Mouse (Mus musculus): ENCODE measurements around the gene Hyou1. TPM values are rescaled to one million over a fixed set of nuclear protein-coding genes. Genes with fewer than 3 reads are reported as not detected.

The Hyou1 gene
- polyA plus RNA-seq, 1 experiment from 2014 or later: 22.1 TPM

DNA sequence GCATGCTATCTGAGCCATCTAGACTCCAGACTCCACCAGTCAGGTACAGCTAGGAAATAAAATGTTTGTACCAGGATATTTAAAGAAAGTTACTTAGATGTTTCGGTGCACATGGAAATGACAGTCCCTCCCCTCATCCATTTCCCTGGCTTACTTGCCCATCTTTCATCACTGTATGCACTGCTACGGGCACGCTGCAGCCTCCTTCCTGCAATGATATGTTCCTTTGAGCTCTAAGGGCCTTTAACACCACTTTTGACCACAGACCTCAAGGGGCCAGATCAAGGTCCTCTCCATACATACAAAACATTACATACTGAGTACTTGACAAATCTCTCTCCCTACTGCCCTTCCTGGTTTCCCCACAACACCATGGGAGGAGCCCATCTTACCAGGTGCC, 42.3 kb upstream of the Hyou1 start:
- Histone ChIP-seq H3K9me3 (ENCODE audit: control insufficient read depth, low read depth, low read length) (no peaks in the 10 kb centered on the region), H3K9ac (replicated peaks; ENCODE audit: low read depth, low read length) (0 out of 2 replicates have a peak overlapping the region, but pooled peaks have one; percentile 98), H3K27ac (ENCODE audit: low read length) (no peak overlapping the region), H3K36me3 (ENCODE audit: control insufficient read depth, insufficient read depth, low read length) (peaks cover 42% of the 10 kb centered on the region), H3K27me3 (ENCODE audit: control insufficient read depth, insufficient read depth, low read length) (no peaks in the 10 kb centered on the region), H3K4me2 (replicated peaks; ENCODE audit: low read depth, low read length) (peak overlapping the region; percentile 72), H3K4me3 (ENCODE audit: low read depth, low read length) (peak overlapping the region; percentile 83), H3K4me1 (ENCODE audit: control insufficient read depth, insufficient read depth, low read length) (peaks cover 14% of the 10 kb centered on the region)
- no peak for ATAC-seq (ENCODE audit: insufficient number of reproducible peaks, insufficient read depth, low FRiP score, low read depth)
- 63% methylated on average over 3 of the region's 3 CpGs for WGBS

DNA sequence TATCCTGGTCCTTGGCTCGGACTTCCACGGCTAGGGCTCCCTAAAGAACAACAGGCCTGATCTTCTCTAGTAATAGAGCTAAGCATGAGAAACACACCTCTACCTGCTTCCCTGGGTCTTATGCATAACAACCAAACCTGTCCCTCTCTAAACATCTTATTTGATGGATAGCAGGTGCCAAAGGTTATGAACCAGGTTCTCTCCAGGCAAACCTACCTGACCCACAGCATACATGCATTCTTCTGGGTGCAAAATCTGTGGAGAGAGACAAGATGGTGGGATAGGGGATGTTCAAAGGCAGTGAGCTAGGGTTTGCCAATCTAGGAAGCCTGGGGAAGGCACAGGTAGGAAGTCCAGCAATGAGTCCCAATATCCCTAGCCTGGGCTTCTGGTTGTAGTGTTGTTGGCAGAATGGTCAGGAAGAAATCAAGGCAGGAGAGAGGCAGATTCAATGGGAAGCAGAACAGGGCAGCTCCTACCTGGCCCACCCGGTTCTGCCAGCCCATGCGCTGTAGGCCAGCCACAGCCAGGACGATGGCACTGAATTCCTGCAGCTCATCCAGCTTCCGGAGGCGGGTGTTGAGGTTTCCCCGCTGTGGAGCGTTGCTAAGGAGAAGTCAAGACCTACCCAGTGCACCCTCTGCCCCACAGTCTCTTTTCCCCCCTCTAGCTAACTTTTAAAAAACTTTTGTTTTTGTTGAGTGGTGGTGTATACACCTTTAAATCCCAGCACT, 41.7 kb upstream of the Hyou1 start:
- no peak for ATAC-seq (ENCODE audit: insufficient number of reproducible peaks, insufficient read depth, low FRiP score, low read depth)
- H3K4me2 ChIP-seq (replicated peaks; ENCODE audit: low read depth, low read length): peak overlapping the region; percentile 72
- no peaks in the 10 kb centered on the region for H3K9me3 ChIP-seq (ENCODE audit: control insufficient read depth, low read depth, low read length)
- H3K27me3 ChIP-seq (ENCODE audit: control insufficient read depth, insufficient read depth, low read length): no peaks in the 10 kb centered on the region
- H3K9ac ChIP-seq (replicated peaks; ENCODE audit: low read depth, low read length): no peak overlapping the region; the same call in 1 of the 2 replicates
- peak overlapping the region; percentile 11; the same call in 1 of the 2 replicates for H3K4me3 ChIP-seq (ENCODE audit: low read depth, low read length)
- peaks cover 38% of the 10 kb centered on the region for H3K36me3 ChIP-seq (ENCODE audit: control insufficient read depth, insufficient read depth, low read length)
- 74% methylated on average over 9 of the region's 9 CpGs for WGBS
- no peak overlapping the region for H3K27ac ChIP-seq (ENCODE audit: low read length)
- peaks cover 14% of the 10 kb centered on the region for H3K4me1 ChIP-seq (ENCODE audit: control insufficient read depth, insufficient read depth, low read length)

GRCm38 (mm10) chr9:44338574-44338973, 40.7 kb upstream of the Hyou1 start:
- no peak overlapping the region for H3K27ac ChIP-seq (ENCODE audit: low read length)
- H3K4me2 ChIP-seq (replicated peaks; ENCODE audit: low read depth, low read length): no peak overlapping the region

DNA sequence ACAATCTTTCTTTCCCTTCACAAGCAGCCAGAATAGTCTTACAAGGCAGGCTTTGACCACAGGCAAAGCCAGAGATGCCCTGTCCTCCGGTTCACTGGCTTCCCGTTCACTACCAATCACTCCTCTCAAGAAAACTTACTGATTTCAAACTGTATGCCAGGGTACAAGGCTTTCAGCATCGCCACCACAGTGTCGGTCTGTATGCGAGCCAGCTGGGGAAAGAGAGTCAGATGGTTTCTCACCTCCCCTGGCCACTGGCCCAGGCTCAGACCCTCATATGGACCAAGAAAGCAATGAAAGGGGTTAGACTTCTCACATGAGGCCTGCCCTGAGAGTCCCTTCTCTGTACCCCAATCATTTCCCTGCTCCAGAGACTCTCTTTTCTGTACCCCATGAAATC, 37.8 kb upstream of the Hyou1 start:
- H3K27ac ChIP-seq (ENCODE audit: low read length): no peak overlapping the region
- no peak overlapping the region for H3K4me2 ChIP-seq (replicated peaks; ENCODE audit: low read depth, low read length)
- H3K9ac ChIP-seq (replicated peaks; ENCODE audit: low read depth, low read length): no peak overlapping the region
- no peak overlapping the region for H3K4me3 ChIP-seq (ENCODE audit: low read depth, low read length)
- H3K9me3 ChIP-seq (ENCODE audit: control insufficient read depth, low read depth, low read length): no peaks in the 10 kb centered on the region
- H3K4me1 ChIP-seq (ENCODE audit: control insufficient read depth, insufficient read depth, low read length): peaks cover 19% of the 10 kb centered on the region
- peaks cover 26% of the 10 kb centered on the region for H3K36me3 ChIP-seq (ENCODE audit: control insufficient read depth, insufficient read depth, low read length)
- H3K27me3 ChIP-seq (ENCODE audit: control insufficient read depth, insufficient read depth, low read length): no peaks in the 10 kb centered on the region
- WGBS: 91% methylated on average over 5 of the region's 5 CpGs
- ATAC-seq (ENCODE audit: insufficient number of reproducible peaks, insufficient read depth, low FRiP score, low read depth): no peak

More at GRCm38 (mm10) chr9:44338574-44338973, 40.7 kb upstream of the Hyou1 start:
- Histone ChIP-seq H3K27me3 (ENCODE audit: control insufficient read depth, insufficient read depth, low read length) (no peaks in the 10 kb centered on the region), H3K4me1 (ENCODE audit: control insufficient read depth, insufficient read depth, low read length) (peaks cover 20% of the 10 kb centered on the region), H3K9ac (replicated peaks; ENCODE audit: low read depth, low read length) (no peak overlapping the region), H3K4me3 (ENCODE audit: low read depth, low read length) (no peak overlapping the region), H3K36me3 (ENCODE audit: control insufficient read depth, insufficient read depth, low read length) (peaks cover 29% of the 10 kb centered on the region), H3K9me3 (ENCODE audit: control insufficient read depth, low read depth, low read length) (no peaks in the 10 kb centered on the region)
- WGBS: 85% methylated on average over 5 of the region's 5 CpGs
- no peak for ATAC-seq (ENCODE audit: insufficient number of reproducible peaks, insufficient read depth, low FRiP score, low read depth)

DNA sequence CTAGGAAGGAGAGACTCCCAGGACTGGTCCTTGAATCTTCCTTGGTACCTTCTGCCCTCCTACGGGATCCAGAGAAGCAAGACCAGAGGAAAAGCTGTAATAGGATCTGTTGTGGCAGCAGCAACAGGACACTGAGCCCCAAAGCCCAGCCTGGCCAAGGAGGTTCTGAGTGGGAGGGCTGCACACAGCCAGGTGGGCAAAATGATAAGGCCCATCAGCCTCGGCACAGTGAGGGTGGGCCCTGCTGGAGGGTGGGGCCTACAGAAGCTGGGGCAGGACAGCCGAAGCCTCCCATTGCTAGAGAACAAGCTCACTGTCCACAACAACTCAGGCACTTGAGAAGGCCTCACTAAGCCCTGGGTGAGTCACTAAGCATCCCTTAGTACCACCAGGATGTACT, 37.1 kb upstream of the Hyou1 start:
- Histone ChIP-seq H3K9me3 (ENCODE audit: control insufficient read depth, low read depth, low read length) (no peaks in the 10 kb centered on the region), H3K27ac (ENCODE audit: low read length) (no peak overlapping the region), H3K27me3 (ENCODE audit: control insufficient read depth, insufficient read depth, low read length) (no peaks in the 10 kb centered on the region), H3K4me1 (ENCODE audit: control insufficient read depth, insufficient read depth, low read length) (peaks cover 12% of the 10 kb centered on the region), H3K9ac (replicated peaks; ENCODE audit: low read depth, low read length) (no peak overlapping the region), H3K4me2 (replicated peaks; ENCODE audit: low read depth, low read length) (0 out of 2 replicates have a peak overlapping the region, but pooled peaks have one; percentile 83), H3K36me3 (ENCODE audit: control insufficient read depth, insufficient read depth, low read length) (peaks cover 21% of the 10 kb centered on the region), H3K4me3 (ENCODE audit: low read depth, low read length) (no peak overlapping the region)
- peak; percentile 34; the same call in 1 of the 2 replicates for ATAC-seq (ENCODE audit: insufficient number of reproducible peaks, insufficient read depth, low FRiP score, low read depth)
- WGBS: 65% methylated on average over 3 of the region's 3 CpGs

- H3K27me3 ChIP-seq (ENCODE audit: control insufficient read depth, insufficient read depth, low read length): no peaks in the 10 kb centered on the region
- no peak for ATAC-seq (ENCODE audit: insufficient number of reproducible peaks, insufficient read depth, low FRiP score, low read depth)
- WGBS: 74% methylated on average over 1 of the region's 1 CpGs
- H3K4me3 ChIP-seq (ENCODE audit: low read depth, low read length): peak overlapping the region; percentile 73
- H3K27ac ChIP-seq (ENCODE audit: low read length): peak overlapping the region; percentile 96; the same call in 1 of the 2 replicates
- H3K4me1 ChIP-seq (ENCODE audit: control insufficient read depth, insufficient read depth, low read length): peaks cover 8% of the 10 kb centered on the region; the same call in 1 of the 2 replicates
- peak overlapping the region; percentile 83 for H3K4me2 ChIP-seq (replicated peaks; ENCODE audit: low read depth, low read length)
- H3K9me3 ChIP-seq (ENCODE audit: control insufficient read depth, low read depth, low read length): no peaks in the 10 kb centered on the region
- peaks cover 16% of the 10 kb centered on the region for H3K36me3 ChIP-seq (ENCODE audit: control insufficient read depth, insufficient read depth, low read length)
- no peak overlapping the region for H3K9ac ChIP-seq (replicated peaks; ENCODE audit: low read depth, low read length)
Observed at GRCm38 (mm10) chr9:44342605-44343004, 36.7 kb upstream of the Hyou1 start.

DNA sequence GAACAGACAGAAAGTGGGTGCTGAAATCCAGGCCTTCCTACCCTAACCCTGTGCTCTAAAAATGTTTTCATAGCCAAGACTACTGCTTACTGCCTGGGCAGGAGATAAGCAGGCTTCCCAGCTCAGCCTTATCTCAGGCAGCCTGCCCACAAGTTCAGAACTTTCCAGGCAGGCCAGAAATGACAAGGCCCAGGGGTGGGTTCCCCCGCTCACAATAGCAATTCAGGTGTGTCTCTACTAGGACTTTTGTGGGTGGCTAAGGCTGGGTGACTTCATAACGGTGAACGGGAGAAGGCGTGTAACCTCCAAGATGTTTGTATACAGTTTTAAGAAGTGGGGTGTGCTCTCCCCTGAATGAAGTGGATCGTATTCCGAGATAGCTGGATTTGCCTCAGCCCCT, 36.0 kb upstream of the Hyou1 start:
- Histone ChIP-seq H3K36me3 (ENCODE audit: control insufficient read depth, insufficient read depth, low read length) (peaks cover 18% of the 10 kb centered on the region), H3K27me3 (ENCODE audit: control insufficient read depth, insufficient read depth, low read length) (no peaks in the 10 kb centered on the region), H3K27ac (ENCODE audit: low read length) (peak overlapping the region; percentile 96), H3K9ac (replicated peaks; ENCODE audit: low read depth, low read length) (peak overlapping the region; percentile 78), H3K4me2 (replicated peaks; ENCODE audit: low read depth, low read length) (peak overlapping the region; percentile 83), H3K9me3 (ENCODE audit: control insufficient read depth, low read depth, low read length) (no peaks in the 10 kb centered on the region), H3K4me3 (ENCODE audit: low read depth, low read length) (peak overlapping the region; percentile 73), H3K4me1 (ENCODE audit: control insufficient read depth, insufficient read depth, low read length) (peaks cover 6% of the 10 kb centered on the region; the same call in 1 of the 2 replicates)
- 4% methylated on average over 6 of the region's 6 CpGs for WGBS
- peak; percentile 54; the same call in 1 of the 2 replicates for ATAC-seq (ENCODE audit: insufficient number of reproducible peaks, insufficient read depth, low FRiP score, low read depth)

DNA sequence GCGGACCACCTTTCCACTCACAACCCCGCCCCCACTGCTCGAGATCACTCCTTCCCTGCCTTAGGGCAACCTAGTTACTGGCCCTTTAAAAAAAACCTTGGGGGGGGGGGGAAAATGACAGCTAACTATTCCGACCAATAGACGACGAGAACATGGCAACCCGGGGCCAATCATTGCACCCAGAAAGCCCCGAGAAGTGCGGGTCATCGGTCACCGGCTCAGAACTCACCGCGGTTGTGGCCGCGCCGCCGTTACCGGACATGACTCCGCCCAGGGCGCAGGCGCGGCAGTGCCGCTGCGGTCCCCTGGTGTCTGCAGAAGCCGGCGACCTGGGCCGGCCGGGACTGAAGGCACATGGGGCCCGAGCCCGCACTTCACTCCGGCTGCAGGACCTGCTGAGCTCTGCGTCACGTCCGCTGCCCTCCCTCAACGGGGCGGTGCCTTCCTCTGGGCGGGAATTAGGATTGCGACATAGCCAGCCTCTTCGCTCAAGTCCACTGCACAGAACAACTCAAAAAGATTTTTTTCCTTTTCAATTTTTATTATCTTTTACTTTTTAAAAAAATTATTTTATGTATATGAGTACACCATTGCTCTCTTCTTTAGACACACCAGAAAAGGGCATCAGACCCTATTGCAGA, 35.4 kb upstream of the Hyou1 start, which contains the start of gene Hmbs:
Hmbs (minus strand) TSS at position 448 of the 641 bp plus-strand sequence.
- Histone ChIP-seq H3K4me1 (ENCODE audit: control insufficient read depth, insufficient read depth, low read length) (peaks cover 6% of the 10 kb centered on the region; the same call in 1 of the 2 replicates), H3K9ac (replicated peaks; ENCODE audit: low read depth, low read length) (peak within 1 kb of the TSS; percentile 78), H3K9me3 (ENCODE audit: control insufficient read depth, low read depth, low read length) (no peaks in the 10 kb centered on the region), H3K4me2 (replicated peaks; ENCODE audit: low read depth, low read length) (peak within 1 kb of the TSS; percentile 83), H3K4me3 (ENCODE audit: low read depth, low read length) (peak within 1 kb of the TSS; percentile 73), H3K27ac (ENCODE audit: low read length) (peak within 1 kb of the TSS; percentile 96), H3K27me3 (ENCODE audit: control insufficient read depth, insufficient read depth, low read length) (no peaks in the 10 kb centered on the region), H3K36me3 (ENCODE audit: control insufficient read depth, insufficient read depth, low read length) (peaks cover 19% of the 10 kb centered on the region)
- ATAC-seq (ENCODE audit: insufficient number of reproducible peaks, insufficient read depth, low FRiP score, low read depth): peak; percentile 94
- under 1% methylated on average over 39 of the region's 39 CpGs for WGBS

Measured in stomach, embryonic 14.5 days (tissue).